Mouse (Mus musculus) embryo, embryonic 10.5 days (tissue): ENCODE measurements around the gene A930002H24Rik.
A peak's percentile ranks its signal among the peaks of the same experiment; 100 is the strongest.
"Not testable (repeated sequence)": the region's sequence is repeated elsewhere in the genome, so short reads cannot be mapped to it uniquely, and the experiment has no call there.

Experiments used
- DNase-seq: peaks from one replicate; pipeline ENCODE4 v3.0.0-alpha.2; 2015; ENCODE audit warnings: low spot score

The A930002H24Rik gene

GRCm38 (mm10) chr17:63863647-63864149, at the start of gene A930002H24Rik:
Gene A930002H24Rik (minus strand): TSS chr17:63863791.
- peak; percentile 99 for DNase-seq

- DNase-seq: no peak
These were observed 45.7 kb upstream of the A930002H24Rik start for GRCm38 (mm10) chr17:63909297-63909696.

DNA sequence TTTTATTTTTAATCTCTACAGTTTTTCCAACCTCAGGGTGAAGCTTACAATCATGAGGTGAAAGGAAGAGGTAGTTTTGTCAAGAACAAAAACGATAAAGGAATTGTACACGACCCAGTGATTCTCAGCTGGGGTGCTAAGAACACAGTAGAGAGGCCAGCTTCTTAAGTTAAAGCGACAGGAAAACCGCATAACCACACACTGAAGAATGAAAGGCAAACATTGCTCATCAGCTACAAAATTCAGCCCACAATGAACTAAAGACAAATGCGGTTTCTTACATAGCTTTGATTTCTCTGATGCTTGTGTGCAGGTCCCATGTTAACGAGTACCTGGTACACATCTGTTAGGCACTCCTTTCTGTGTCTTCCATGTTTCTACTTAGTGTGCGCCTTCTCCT, 33.5 kb upstream of the A930002H24Rik start:
- no peak for DNase-seq

DNA sequence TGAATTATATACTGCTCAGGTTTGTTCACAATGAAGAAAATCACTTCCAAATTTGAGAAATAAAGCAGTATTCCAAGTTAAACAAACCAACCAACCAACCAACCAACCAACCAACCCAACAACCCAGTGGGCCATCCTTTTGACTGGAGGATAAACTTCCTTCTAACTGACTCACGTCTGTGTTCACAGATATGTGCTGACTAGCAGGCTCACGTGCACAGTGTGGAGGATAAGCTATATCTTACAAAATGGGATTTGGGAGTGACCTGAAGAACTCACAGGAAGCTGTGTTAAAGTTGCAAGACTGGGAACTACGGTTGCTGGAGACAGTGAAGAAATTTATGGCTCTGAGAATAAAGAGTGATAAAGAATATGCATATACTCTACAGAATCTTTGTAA, 32.2 kb upstream of the A930002H24Rik start:
- DNase-seq: no peak

DNA sequence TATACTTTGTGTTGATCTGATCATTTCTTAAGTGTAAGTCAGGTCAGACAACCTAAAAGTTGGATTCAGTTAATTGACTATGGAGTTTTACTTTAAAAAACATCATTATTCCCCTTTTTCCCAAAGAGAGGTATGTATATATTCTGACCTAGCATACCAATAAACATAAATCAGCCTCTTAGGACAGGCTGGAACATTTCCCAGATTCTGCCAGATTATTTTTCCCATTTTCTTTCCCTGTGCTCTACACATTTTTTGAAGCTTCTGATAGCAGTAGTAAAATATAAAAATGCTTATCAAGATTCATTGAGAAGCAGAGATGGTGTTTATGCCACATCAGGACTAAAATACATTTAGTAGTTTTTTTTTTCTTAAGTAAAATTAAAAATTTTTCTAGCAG, 27.0 kb upstream of the A930002H24Rik start:
- no peak for DNase-seq

DNA sequence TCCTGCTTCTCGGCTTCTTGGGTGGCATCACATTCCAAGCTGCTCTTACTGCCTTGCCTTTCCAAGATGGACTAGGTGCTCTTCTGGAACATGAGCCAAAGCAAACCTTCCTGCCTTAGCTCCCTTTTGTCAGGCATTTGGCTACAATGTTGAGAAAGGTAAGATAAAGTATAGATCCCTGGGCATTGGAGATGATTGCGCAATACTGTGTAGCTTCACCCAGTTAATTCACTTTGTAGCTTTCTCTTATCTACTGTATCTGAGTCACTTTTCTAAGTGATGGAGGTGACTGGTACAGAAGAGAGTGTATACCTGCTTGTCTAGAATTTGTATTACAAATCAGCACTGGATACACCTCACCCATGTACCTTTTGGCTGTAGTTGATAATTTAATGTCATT, 23.4 kb upstream of the A930002H24Rik start:
- no peak for DNase-seq

DNA sequence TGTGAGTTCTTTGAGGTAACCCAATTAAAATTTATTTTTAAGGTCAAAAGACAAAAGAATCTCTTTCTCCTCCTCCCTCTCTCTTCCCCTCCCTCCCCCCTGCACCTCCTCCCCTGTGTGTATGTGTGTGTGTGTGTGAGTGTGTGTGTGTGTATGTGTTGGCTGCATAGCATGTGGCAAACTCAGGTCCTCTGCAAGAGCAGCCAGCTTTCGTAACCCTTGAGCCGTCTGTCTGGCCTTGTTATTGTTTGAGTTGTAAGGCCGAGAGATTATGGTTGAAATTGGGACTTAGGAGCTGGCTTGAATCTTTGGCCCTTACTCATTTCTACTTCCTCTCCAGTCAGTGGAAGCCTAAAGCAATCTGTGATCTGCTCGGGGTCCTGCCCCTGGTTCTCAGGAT, 16.4 kb upstream of the A930002H24Rik start:
- no peak for DNase-seq

GRCm38 (mm10) chr17:63878889-63879288, 15.3 kb upstream of the A930002H24Rik start:
- DNase-seq: peak; percentile 21

GRCm38 (mm10) chr17:63871773-63872172, 8.2 kb upstream of the A930002H24Rik start:
- DNase-seq: no peak

DNA sequence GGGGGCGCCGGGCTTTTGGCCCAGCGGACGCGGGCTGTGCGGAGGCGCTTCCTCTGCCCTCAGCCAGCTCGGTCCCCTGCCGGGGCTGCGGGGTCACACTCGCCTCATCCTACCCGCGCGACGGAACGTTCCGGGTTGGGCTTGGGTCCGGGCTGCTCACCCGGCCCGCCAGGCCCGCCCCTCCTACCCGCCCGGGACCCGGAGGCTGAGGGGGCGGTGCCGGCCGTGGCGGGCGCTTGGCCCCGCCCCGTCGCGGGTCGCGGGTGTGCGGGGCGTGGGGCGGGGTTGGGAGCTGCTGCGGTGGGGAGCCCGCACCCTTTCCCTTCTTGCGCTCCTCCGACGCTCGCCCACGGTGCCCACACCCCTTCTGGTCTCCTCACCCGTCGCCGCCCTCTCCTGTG, 580 bp upstream of the A930002H24Rik start:
- peak; percentile 45 for DNase-seq

GRCm38 (mm10) chr17:63863012-63863630, 470 bp downstream of the A930002H24Rik start, which contains the start of gene Fer:
Gene Fer (plus strand): TSS chr17:63863062.
- peak; percentile 56 for DNase-seq

GRCm38 (mm10) chr17:63862399-63862798, 1.2 kb downstream of the A930002H24Rik start:
- no peak for DNase-seq

DNA sequence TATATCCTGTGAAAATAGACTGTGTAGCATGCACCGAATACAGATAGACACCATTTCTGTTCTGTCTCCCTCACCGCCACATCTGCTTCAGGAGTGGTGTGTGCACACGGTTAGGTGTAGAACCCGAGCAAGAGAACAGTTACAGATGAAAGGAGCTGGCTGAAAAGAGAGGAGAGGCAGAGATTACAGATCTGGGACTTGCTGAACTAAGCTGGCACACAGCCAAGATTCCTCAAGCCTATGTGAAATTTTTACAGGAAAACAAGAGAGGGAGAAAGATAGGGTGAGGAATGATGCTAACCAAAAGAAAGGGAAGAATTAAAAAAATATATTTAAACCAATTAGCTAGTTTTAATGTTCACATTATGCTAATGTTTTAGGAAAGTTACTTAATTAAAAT, 2.6 kb downstream of the A930002H24Rik start:
- DNase-seq: peak; percentile 15

DNA sequence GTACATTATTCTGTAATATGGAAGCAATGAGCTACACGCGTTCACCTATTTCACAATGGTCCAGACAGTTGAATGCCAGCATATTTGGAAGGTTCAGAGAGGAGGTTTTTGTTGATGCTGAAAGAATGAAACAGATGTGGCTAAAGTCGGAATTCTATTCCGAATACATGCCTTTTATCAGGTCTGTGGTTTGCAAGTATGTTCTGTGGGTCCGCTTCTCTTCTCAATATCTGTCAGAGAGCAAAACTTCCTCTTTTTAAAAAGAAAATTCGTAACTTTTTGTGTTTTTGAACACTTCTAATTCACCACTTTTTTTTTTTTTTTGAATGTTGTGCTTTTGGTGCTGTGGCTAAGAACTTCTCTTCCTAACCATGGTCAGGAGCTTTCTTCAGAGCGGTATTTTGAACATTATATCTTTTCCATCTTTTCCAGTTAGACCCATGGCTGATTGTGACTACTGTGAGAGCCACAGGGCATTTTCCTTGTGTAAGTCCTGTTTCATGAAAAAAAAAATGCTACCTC, 6.5 kb downstream of the A930002H24Rik start:
- no peak for DNase-seq

- no peak for DNase-seq
These were observed 13.6 kb downstream of the A930002H24Rik start for GRCm38 (mm10) chr17:63850016-63850415.

GRCm38 (mm10) chr17:63849566-63849965, 14.0 kb downstream of the A930002H24Rik start:
- DNase-seq: peak; percentile 95

- peak; percentile 54 for DNase-seq
These were observed 14.4 kb downstream of the A930002H24Rik start for GRCm38 (mm10) chr17:63849151-63849550.

GRCm38 (mm10) chr17:63845766-63846165, 17.8 kb downstream of the A930002H24Rik start:
- DNase-seq: not testable (repeated sequence)

GRCm38 (mm10) chr17:63844936-63845335, 18.7 kb downstream of the A930002H24Rik start:
- DNase-seq: no peak

DNA sequence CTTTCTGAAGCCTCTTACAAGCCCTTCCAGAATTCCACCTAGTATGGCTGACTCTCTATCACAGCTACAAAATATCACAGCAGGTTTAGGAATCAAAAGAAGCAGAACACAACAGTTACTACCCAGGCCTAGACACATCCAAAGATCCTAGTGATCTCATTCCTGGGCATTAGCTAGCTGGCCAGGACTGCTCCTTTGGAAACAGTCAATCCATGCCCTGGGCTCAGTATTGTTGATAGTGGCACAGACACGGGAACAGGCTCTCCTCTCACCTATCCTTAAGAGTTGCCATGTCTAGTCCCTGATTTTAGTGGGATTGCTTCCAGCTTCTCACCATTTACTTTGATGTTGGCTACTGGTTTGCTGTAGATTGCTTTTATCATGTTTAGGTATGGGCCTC, 21.4 kb downstream of the A930002H24Rik start:
- DNase-seq: no peak

DNA sequence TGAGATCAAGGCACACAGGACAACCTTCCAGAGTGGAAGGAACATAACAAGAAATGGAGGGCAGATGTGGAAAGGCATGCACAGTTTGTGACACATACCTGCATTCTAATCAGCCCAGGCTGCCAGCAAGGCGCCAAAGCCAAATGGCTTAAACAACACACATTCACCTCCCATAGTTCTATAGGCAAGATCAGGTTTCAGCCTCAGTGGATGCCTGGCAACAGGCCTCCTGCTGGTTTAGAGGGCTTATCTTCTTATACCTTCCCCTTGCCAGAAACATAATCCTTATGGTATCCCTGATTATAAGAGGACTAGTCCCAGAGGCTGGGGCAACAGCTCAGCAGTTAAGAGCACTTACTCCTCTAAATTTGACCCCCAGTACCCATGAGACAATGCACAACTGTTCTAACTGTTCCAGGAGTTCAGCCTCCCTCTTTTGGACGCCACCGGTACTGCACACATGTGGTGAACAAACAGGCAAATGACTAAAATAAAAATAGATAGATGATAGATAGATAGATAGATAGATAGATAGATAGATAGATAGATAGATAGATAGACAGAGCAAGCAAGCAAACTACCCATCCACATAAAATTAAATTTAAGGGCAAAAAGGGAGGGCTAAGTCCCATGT, 23.8 kb downstream of the A930002H24Rik start:
- DNase-seq: no peak

- no peak for DNase-seq
These were observed 25.4 kb downstream of the A930002H24Rik start for GRCm38 (mm10) chr17:63838144-63838543.

DNA sequence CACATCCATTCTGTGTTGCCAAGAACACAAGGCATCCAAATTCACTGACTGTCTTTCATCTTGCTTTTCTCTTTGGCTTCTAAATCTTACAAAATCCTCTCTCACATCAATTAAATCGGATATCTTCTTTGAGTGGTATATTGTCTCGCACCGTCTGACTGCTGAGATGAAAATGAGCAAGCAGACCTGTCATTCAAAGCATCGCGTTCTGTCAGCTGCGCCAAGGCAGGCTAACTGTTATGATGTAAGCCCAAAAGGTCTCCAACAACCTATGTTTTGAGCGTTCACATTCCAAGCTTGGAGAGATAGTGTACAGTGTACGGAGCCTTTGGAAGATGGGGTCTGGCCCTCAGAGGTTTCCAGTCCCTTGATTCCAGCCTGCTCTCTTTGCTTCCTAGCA, 26.9 kb downstream of the A930002H24Rik start:
- DNase-seq: no peak
